Mouse (Mus musculus): ENCODE measurements around the gene Flvcr1. TPM values are rescaled to one million over a fixed set of nuclear protein-coding genes. Genes with fewer than 3 reads are reported as not detected.
"Not testable (repeated sequence)": the region's sequence is repeated elsewhere in the genome, so short reads cannot be mapped to it uniquely, and the experiment has no call there.

Flvcr1 gene
- polyA plus RNA-seq, 1 experiment from 2014 or later: 2.1 TPM

GRCm38 (mm10) chr1:191046231-191046824 is 20.4 kb upstream of the Flvcr1 start:
- no peak for ATAC-seq (ENCODE audit: low read depth)
- Histone ChIP-seq H3K27ac (ENCODE audit: low read length) (no peak overlapping the region), H3K4me2 (ENCODE audit: low read depth, low read length) (no peak overlapping the region), H3K36me3 (ENCODE audit: control insufficient read depth, insufficient read depth) (no peaks in the 10 kb centered on the region), H3K4me1 (ENCODE audit: control insufficient read depth, low read depth, low read length) (no peaks in the 10 kb centered on the region; the same call in 1 of the 2 replicates), H3K9ac (ENCODE audit: low read depth, low read length) (no peak overlapping the region), H3K27me3 (ENCODE audit: control insufficient read depth, insufficient read depth, low read depth, low read length) (no peaks in the 10 kb centered on the region), H3K9me3 (replicated peaks; ENCODE audit: control insufficient read depth, low read length) (no peaks in the 10 kb centered on the region), H3K4me3 (ENCODE audit: low read depth, low read length) (no peak overlapping the region)
- WGBS (ENCODE audit: insufficient replicate concordance): 73% methylated on average over 7 of the region's 7 CpGs

GRCm38 (mm10) chr1:191045264-191045663 is 19.3 kb upstream of the Flvcr1 start:
- 60% methylated on average over 2 of the region's 2 CpGs for WGBS (ENCODE audit: insufficient replicate concordance)
- H3K27ac ChIP-seq (ENCODE audit: low read length): no peak overlapping the region
- peak; percentile 77 for ATAC-seq (ENCODE audit: low read depth)

DNA sequence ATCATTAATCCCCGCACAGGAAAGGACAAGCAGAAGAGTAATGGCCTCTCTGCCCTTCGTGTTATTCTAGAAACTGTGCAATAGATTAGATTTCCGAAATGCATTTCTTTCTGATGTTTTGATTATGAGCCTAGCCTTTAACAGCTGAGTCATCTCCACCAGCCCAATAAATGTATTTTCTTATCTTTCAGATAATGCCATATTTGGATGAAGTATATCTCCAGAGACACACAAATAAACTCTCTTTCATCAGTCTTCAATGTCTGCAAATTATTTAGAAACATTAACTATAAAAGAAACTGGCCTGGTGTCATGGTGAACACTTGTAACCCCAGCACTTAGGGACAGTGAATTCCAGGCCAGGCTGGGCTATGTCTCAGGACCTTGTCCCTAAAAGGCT is 16.7 kb upstream of the Flvcr1 start:
- H3K4me1 ChIP-seq (ENCODE audit: control insufficient read depth, low read depth, low read length): no peaks in the 10 kb centered on the region; the same call in 1 of the 2 replicates

More at GRCm38 (mm10) chr1:191045264-191045663, 19.3 kb upstream of the Flvcr1 start:
- Histone ChIP-seq H3K4me3 (ENCODE audit: low read depth, low read length) (no peak overlapping the region), H3K4me2 (ENCODE audit: low read depth, low read length) (no peak overlapping the region), H3K9me3 (replicated peaks; ENCODE audit: control insufficient read depth, low read length) (no peaks in the 10 kb centered on the region), H3K36me3 (ENCODE audit: control insufficient read depth, insufficient read depth) (no peaks in the 10 kb centered on the region), H3K27me3 (ENCODE audit: control insufficient read depth, insufficient read depth, low read depth, low read length) (no peaks in the 10 kb centered on the region), H3K4me1 (ENCODE audit: control insufficient read depth, low read depth, low read length) (no peaks in the 10 kb centered on the region; the same call in 1 of the 2 replicates), H3K9ac (ENCODE audit: low read depth, low read length) (no peak overlapping the region)

GRCm38 (mm10) chr1:191042106-191042505 is 16.1 kb upstream of the Flvcr1 start:
- no peak overlapping the region for H3K4me2 ChIP-seq (ENCODE audit: low read depth, low read length)
- no peak for ATAC-seq (ENCODE audit: low read depth)
- 71% methylated on average over 5 of the region's 5 CpGs for WGBS (ENCODE audit: insufficient replicate concordance)

More for the DNA sequence above, 16.7 kb upstream of the Flvcr1 start:
- Histone ChIP-seq H3K27me3 (ENCODE audit: control insufficient read depth, insufficient read depth, low read depth, low read length) (no peaks in the 10 kb centered on the region), H3K36me3 (ENCODE audit: control insufficient read depth, insufficient read depth) (no peaks in the 10 kb centered on the region), H3K4me2 (ENCODE audit: low read depth, low read length) (no peak overlapping the region), H3K9me3 (replicated peaks; ENCODE audit: control insufficient read depth, low read length) (no peaks in the 10 kb centered on the region), H3K9ac (ENCODE audit: low read depth, low read length) (no peak overlapping the region), H3K27ac (ENCODE audit: low read length) (no peak overlapping the region), H3K4me3 (ENCODE audit: low read depth, low read length) (no peak overlapping the region)
- 43% methylated on average over 3 of the region's 3 CpGs for WGBS (ENCODE audit: insufficient replicate concordance)
- no peak for ATAC-seq (ENCODE audit: low read depth)

DNA sequence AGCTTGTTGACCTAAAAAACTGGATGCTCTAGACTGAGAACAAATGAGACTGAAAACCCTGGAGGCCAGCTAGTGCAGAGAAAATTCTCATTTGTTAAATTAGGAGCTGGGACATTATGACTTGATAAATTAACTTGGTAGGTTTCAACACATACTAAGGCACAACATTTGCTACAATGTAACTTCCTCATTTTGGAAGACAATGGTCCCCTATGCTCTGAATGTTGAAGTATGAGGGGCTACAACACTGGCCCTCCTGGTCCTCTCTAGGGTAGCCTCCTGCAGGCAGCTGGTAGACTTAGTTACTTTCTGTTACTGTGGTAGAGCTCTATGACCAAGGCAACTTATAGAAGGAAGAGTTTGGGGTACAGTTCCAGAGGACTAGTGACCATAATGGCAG is 15.4 kb upstream of the Flvcr1 start:
- Histone ChIP-seq H3K4me2 (ENCODE audit: low read depth, low read length) (no peak overlapping the region), H3K4me1 (ENCODE audit: control insufficient read depth, low read depth, low read length) (no peaks in the 10 kb centered on the region; the same call in 1 of the 2 replicates), H3K9me3 (replicated peaks; ENCODE audit: control insufficient read depth, low read length) (no peaks in the 10 kb centered on the region), H3K36me3 (ENCODE audit: control insufficient read depth, insufficient read depth) (no peaks in the 10 kb centered on the region), H3K27me3 (ENCODE audit: control insufficient read depth, insufficient read depth, low read depth, low read length) (no peaks in the 10 kb centered on the region), H3K4me3 (ENCODE audit: low read depth, low read length) (no peak overlapping the region), H3K27ac (ENCODE audit: low read length) (no peak overlapping the region), H3K9ac (ENCODE audit: low read depth, low read length) (no peak overlapping the region)
- no peak for ATAC-seq (ENCODE audit: low read depth)

More at GRCm38 (mm10) chr1:191042106-191042505, 16.1 kb upstream of the Flvcr1 start:
- Histone ChIP-seq H3K9ac (ENCODE audit: low read depth, low read length) (no peak overlapping the region), H3K4me1 (ENCODE audit: control insufficient read depth, low read depth, low read length) (no peaks in the 10 kb centered on the region; the same call in 1 of the 2 replicates), H3K27me3 (ENCODE audit: control insufficient read depth, insufficient read depth, low read depth, low read length) (no peaks in the 10 kb centered on the region), H3K9me3 (replicated peaks; ENCODE audit: control insufficient read depth, low read length) (no peaks in the 10 kb centered on the region), H3K4me3 (ENCODE audit: low read depth, low read length) (no peak overlapping the region), H3K27ac (ENCODE audit: low read length) (no peak overlapping the region), H3K36me3 (ENCODE audit: control insufficient read depth, insufficient read depth) (no peaks in the 10 kb centered on the region)

GRCm38 (mm10) chr1:191037999-191038398 is 12.0 kb upstream of the Flvcr1 start:
- H3K4me2 ChIP-seq (ENCODE audit: low read depth, low read length): no peak overlapping the region

GRCm38 (mm10) chr1:191036554-191037334 is 10.8 kb upstream of the Flvcr1 start, which contains the start of gene Spata45:
TSS of gene Spata45 (plus strand) at chr1:191036639.
- no peak within 1 kb of the TSS for H3K4me2 ChIP-seq (ENCODE audit: low read depth, low read length)
- H3K27me3 ChIP-seq (ENCODE audit: control insufficient read depth, insufficient read depth, low read depth, low read length): no peaks in the 10 kb centered on the region
- no peak within 1 kb of the TSS for H3K4me3 ChIP-seq (ENCODE audit: low read depth, low read length)
- H3K27ac ChIP-seq (ENCODE audit: low read length): no peak within 1 kb of the TSS
- no peak for ATAC-seq (ENCODE audit: low read depth)
- no peak within 1 kb of the TSS for H3K9ac ChIP-seq (ENCODE audit: low read depth, low read length)
- WGBS (ENCODE audit: insufficient replicate concordance): 50% methylated on average over 6 of the region's 6 CpGs
- H3K4me1 ChIP-seq (ENCODE audit: control insufficient read depth, low read depth, low read length): no peaks in the 10 kb centered on the region
- no peaks in the 10 kb centered on the region for H3K36me3 ChIP-seq (ENCODE audit: control insufficient read depth, insufficient read depth)
- no peaks in the 10 kb centered on the region for H3K9me3 ChIP-seq (replicated peaks; ENCODE audit: control insufficient read depth, low read length)

More at GRCm38 (mm10) chr1:191037999-191038398, 12.0 kb upstream of the Flvcr1 start:
- H3K36me3 ChIP-seq (ENCODE audit: control insufficient read depth, insufficient read depth): no peaks in the 10 kb centered on the region
- 63% methylated on average over 4 of the region's 4 CpGs for WGBS (ENCODE audit: insufficient replicate concordance)
- no peaks in the 10 kb centered on the region for H3K27me3 ChIP-seq (ENCODE audit: control insufficient read depth, insufficient read depth, low read depth, low read length)
- H3K9ac ChIP-seq (ENCODE audit: low read depth, low read length): no peak overlapping the region
- H3K4me3 ChIP-seq (ENCODE audit: low read depth, low read length): no peak overlapping the region
- no peak for ATAC-seq (ENCODE audit: low read depth)
- H3K9me3 ChIP-seq (replicated peaks; ENCODE audit: control insufficient read depth, low read length): no peaks in the 10 kb centered on the region
- no peaks in the 10 kb centered on the region; the same call in 1 of the 2 replicates for H3K4me1 ChIP-seq (ENCODE audit: control insufficient read depth, low read depth, low read length)
- H3K27ac ChIP-seq (ENCODE audit: low read length): no peak overlapping the region

- H3K27ac ChIP-seq (ENCODE audit: low read length): no peak overlapping the region
- H3K9me3 ChIP-seq (replicated peaks; ENCODE audit: control insufficient read depth, low read length): no peaks in the 10 kb centered on the region
- ATAC-seq (ENCODE audit: low read depth): no peak
- WGBS (ENCODE audit: insufficient replicate concordance): 32% methylated on average over 4 of the region's 4 CpGs
- H3K4me2 ChIP-seq (ENCODE audit: low read depth, low read length): no peak overlapping the region
- H3K36me3 ChIP-seq (ENCODE audit: control insufficient read depth, insufficient read depth): no peaks in the 10 kb centered on the region
- H3K9ac ChIP-seq (ENCODE audit: low read depth, low read length): no peak overlapping the region
- H3K4me3 ChIP-seq (ENCODE audit: low read depth, low read length): no peak overlapping the region
- H3K27me3 ChIP-seq (ENCODE audit: control insufficient read depth, insufficient read depth, low read depth, low read length): no peaks in the 10 kb centered on the region
- no peaks in the 10 kb centered on the region for H3K4me1 ChIP-seq (ENCODE audit: control insufficient read depth, low read depth, low read length)
These were observed 9.7 kb upstream of the Flvcr1 start for GRCm38 (mm10) chr1:191035649-191036048.

- H3K36me3 ChIP-seq (ENCODE audit: control insufficient read depth, insufficient read depth); H3K4me3 ChIP-seq (ENCODE audit: low read depth, low read length); H3K9ac ChIP-seq (ENCODE audit: low read depth, low read length); H3K4me1 ChIP-seq (ENCODE audit: control insufficient read depth, low read depth, low read length); ATAC-seq (ENCODE audit: low read depth); H3K4me2 ChIP-seq (ENCODE audit: low read depth, low read length); H3K27ac ChIP-seq (ENCODE audit: low read length); H3K27me3 ChIP-seq (ENCODE audit: control insufficient read depth, insufficient read depth, low read depth, low read length); H3K9me3 ChIP-seq (replicated peaks; ENCODE audit: control insufficient read depth, low read length): not testable (repeated sequence)
- 42% methylated on average over 6 of the region's 6 CpGs for WGBS (ENCODE audit: insufficient replicate concordance)
These were observed 5.0 kb upstream of the Flvcr1 start for GRCm38 (mm10) chr1:191030922-191031425.

Measured in liver, embryonic 16.5 days (tissue).